In the genomic region with DNA sequence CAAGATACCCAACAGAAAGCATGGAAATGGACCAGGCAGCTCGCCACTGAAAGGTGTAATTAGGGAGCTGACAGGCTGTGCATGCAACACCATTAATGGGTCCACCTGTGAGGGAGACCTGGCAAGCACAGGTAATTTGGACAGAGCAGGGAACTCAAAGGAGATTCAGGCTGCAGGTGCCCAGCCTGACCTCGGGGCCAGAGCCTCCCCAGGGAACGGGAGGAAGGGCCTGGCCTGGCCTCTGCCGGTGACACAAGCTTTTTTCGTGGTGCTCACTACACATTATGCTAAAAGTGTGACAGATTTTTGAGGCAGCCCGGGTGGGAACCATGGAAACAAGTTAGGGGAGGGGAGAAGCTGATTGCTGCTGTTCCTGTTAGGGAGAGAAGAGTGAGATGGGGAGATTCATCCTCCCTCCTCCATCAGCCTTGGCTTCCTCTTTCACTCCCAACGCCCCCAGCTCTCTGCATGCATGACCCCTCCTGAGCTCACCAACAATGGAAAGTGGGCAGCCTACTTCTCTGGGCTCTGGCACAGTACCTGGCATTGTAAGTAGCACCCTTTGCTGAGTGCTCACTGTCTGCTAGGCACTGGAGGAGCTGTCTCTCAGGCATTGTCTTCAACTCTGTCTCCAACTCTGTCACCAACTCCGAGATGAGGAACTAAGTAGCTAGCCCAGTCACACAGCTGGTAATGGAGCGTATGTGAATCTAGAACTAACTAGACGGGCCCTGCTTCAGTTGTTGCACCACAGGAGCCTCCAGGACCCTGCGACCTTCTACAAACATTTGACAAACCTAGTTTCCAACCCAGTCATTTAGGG, we compare ENCODE assay signal across 9 mouse cellular contexts.
A peak's percentile ranks its signal among the peaks of the same experiment; 100 is the strongest.
DNase-seq lines count a peak whose midpoint lies in the region; ATAC-seq and TF ChIP-seq lines count a peak whose summit lies in the region.
"Had no signal": no experiment of that assay in that cellular context is flagged by ENCODE, and none has a peak within 500 bp of the region (broad histone marks: within the 10 kb centered on the region; RNA-seq: fewer than 3 reads in every experiment).

No protein-coding gene starts in this region.

- no peak overlapping the region for H3K4me2 ChIP-seq in hindbrain, embryonic 13.5 days
- H3K4me2 ChIP-seq in intestine, postnatal 0 days (replicated peaks; ENCODE audit: low read depth), result no peak overlapping the region

- peak; percentile 20 to 52 for DNase-seq in cerebellum, postnatal 14 days
- no peak for DNase-seq in cerebellum, adult 9-10 months
- peak; percentile 47 to 64 for DNase-seq in left cerebral cortex, postnatal 10 days (ENCODE audit: extremely low spot score in 1 of 2, low spot score in 2 of 2)
- DNase-seq in right cerebral cortex, adult 2 months (ENCODE audit: low spot score in 2 of 2), result peak; percentile 55 to 59
- no peak for DNase-seq in thymus, postnatal 14 days
- DNase-seq in gastrocnemius, postnatal 25 days, result no peak
- DNase-seq: lung, postnatal 10 days had no signal

- peaks cover 10% of the 10 kb centered on the region for H3K4me1 ChIP-seq in hindbrain, embryonic 13.5 days (replicated peaks)
- H3K4me1 ChIP-seq in intestine, postnatal 0 days (replicated peaks; ENCODE audit: control insufficient read depth, insufficient read depth, low read length), result no peaks in the 10 kb centered on the region

- no peak overlapping the region for H3K9ac ChIP-seq in hindbrain, embryonic 13.5 days
- H3K9ac ChIP-seq in intestine, postnatal 0 days (ENCODE audit: low read depth, low read length), result no peak overlapping the region

- H3K27ac ChIP-seq in hindbrain, embryonic 13.5 days, result no peak overlapping the region
- H3K27ac ChIP-seq in intestine, postnatal 0 days (ENCODE audit: low read depth, low read length), result no peak overlapping the region

- no peak overlapping the region for H3K4me3 ChIP-seq in hindbrain, embryonic 13.5 days
- no peak overlapping the region for H3K4me3 ChIP-seq in intestine, postnatal 0 days (ENCODE audit: low read depth, low read length)

- WGBS in hindbrain, embryonic 13.5 days, result 24% methylated on average over 11 of the region's 11 CpGs
- 64% methylated on average over 11 of the region's 11 CpGs for WGBS in intestine, postnatal 0 days

- no peaks in the 10 kb centered on the region for H3K36me3 ChIP-seq in hindbrain, embryonic 13.5 days
- no peaks in the 10 kb centered on the region for H3K36me3 ChIP-seq in intestine, postnatal 0 days (ENCODE audit: control insufficient read depth, insufficient read depth)

- intact Hi-C loops in left cerebral cortex, postnatal 10 days (cut with DNase I), result no loop called here

- ATAC-seq in hindbrain, embryonic 13.5 days (ENCODE audit: low FRiP score), result 0 out of 2 replicates have a peak, but pooled peaks have one; percentile 36
- ATAC-seq in intestine, postnatal 0 days, result no peak

- peaks cover 17% of the 10 kb centered on the region; the same call in 1 of the 2 replicates for H3K27me3 ChIP-seq in hindbrain, embryonic 13.5 days
- H3K27me3 ChIP-seq in intestine, postnatal 0 days (replicated peaks; ENCODE audit: control insufficient read depth, insufficient read depth, low read length), result no peaks in the 10 kb centered on the region

- no peak for TF ChIP-seq CTCF in intestine, postnatal 0 days (IDR thresholded peaks at IDR 0.05; ENCODE audit: low read depth)

- H3K9me3 ChIP-seq in hindbrain, embryonic 13.5 days, result no peaks in the 10 kb centered on the region
- H3K9me3 ChIP-seq in intestine, postnatal 0 days (ENCODE audit: control insufficient read depth), result no peaks in the 10 kb centered on the region

Comparison
In these comparisons a context has a peak if more than half of its experiments do, and no peak if none do; other contexts are left out.
1. DNase-seq: peak in cerebellum, postnatal 14 days (2 of 2), left cerebral cortex, postnatal 10 days (2 of 2) and right cerebral cortex, adult 2 months (2 of 2); none in cerebellum, adult 9-10 months (single experiment), thymus, postnatal 14 days (single experiment) and gastrocnemius, postnatal 25 days (single experiment).